Mouse (Mus musculus): ENCODE results near the gene H2al2a. TPM values are rescaled to one million over a fixed set of nuclear protein-coding genes. Genes with fewer than 3 reads are reported as not detected.
A peak's percentile ranks its signal among the peaks of the same experiment; 100 is the strongest.

The H2al2a gene
- polyA plus RNA-seq, 1 experiment from 2014 or later: not detected

- no peak overlapping the region for H3K4me3 ChIP-seq (ENCODE audit: low read length)
- H3K9ac ChIP-seq (ENCODE audit: low read depth, low read length): no peak overlapping the region
- no peak overlapping the region for H3K27ac ChIP-seq (ENCODE audit: low read depth, low read length)
- WGBS: 59% methylated on average over 3 of the region's 3 CpGs
- peaks cover 30% of the 10 kb centered on the region for H3K4me1 ChIP-seq (ENCODE audit: control insufficient read depth, insufficient read depth, low read depth, low read length)
- no peaks in the 10 kb centered on the region for H3K36me3 ChIP-seq (ENCODE audit: control insufficient read depth, insufficient read depth, low read length)
- no peak overlapping the region for H3K4me2 ChIP-seq (ENCODE audit: low read length)
- H3K27me3 ChIP-seq (replicated peaks; ENCODE audit: control insufficient read depth, insufficient read depth, low read length): no peaks in the 10 kb centered on the region
- H3K9me3 ChIP-seq (ENCODE audit: control insufficient read depth, low read length): no peaks in the 10 kb centered on the region
- no peak for ATAC-seq
Measured at GRCm38 (mm10) chr2:18038141-18038752, 41.5 kb upstream of the H2al2a start.

GRCm38 (mm10) chr2:18037491-18037890, 40.7 kb upstream of the H2al2a start, which contains the start of gene A930004D18Rik:
Gene A930004D18Rik, minus strand, starts transcription at chr2:18037737.
- Histone ChIP-seq H3K9ac (ENCODE audit: low read depth, low read length) (no peak within 1 kb of the TSS), H3K36me3 (ENCODE audit: control insufficient read depth, insufficient read depth, low read length) (no peaks in the 10 kb centered on the region), H3K27ac (ENCODE audit: low read depth, low read length) (no peak within 1 kb of the TSS), H3K27me3 (replicated peaks; ENCODE audit: control insufficient read depth, insufficient read depth, low read length) (no peaks in the 10 kb centered on the region), H3K4me2 (ENCODE audit: low read length) (no peak within 1 kb of the TSS), H3K9me3 (ENCODE audit: control insufficient read depth, low read length) (no peaks in the 10 kb centered on the region), H3K4me1 (ENCODE audit: control insufficient read depth, insufficient read depth, low read depth, low read length) (peaks cover 33% of the 10 kb centered on the region), H3K4me3 (ENCODE audit: low read length) (no peak within 1 kb of the TSS)
- 83% methylated on average over 2 of the region's 2 CpGs for WGBS
- no peak for ATAC-seq

GRCm38 (mm10) chr2:18034371-18035250, 37.9 kb upstream of the H2al2a start:
- H3K27me3 ChIP-seq (replicated peaks; ENCODE audit: control insufficient read depth, insufficient read depth, low read length): no peaks in the 10 kb centered on the region
- H3K4me1 ChIP-seq (ENCODE audit: control insufficient read depth, insufficient read depth, low read depth, low read length): peaks cover 16% of the 10 kb centered on the region
- H3K36me3 ChIP-seq (ENCODE audit: control insufficient read depth, insufficient read depth, low read length): no peaks in the 10 kb centered on the region
- WGBS: 52% methylated on average over 10 of the region's 10 CpGs
- H3K27ac ChIP-seq (ENCODE audit: low read depth, low read length): no peak overlapping the region
- no peak overlapping the region for H3K4me3 ChIP-seq (ENCODE audit: low read length)
- no peak overlapping the region for H3K9ac ChIP-seq (ENCODE audit: low read depth, low read length)
- H3K9me3 ChIP-seq (ENCODE audit: control insufficient read depth, low read length): no peaks in the 10 kb centered on the region
- no peak for ATAC-seq
- no peak overlapping the region for H3K4me2 ChIP-seq (ENCODE audit: low read length)

- Histone ChIP-seq H3K27me3 (replicated peaks; ENCODE audit: control insufficient read depth, insufficient read depth, low read length) (no peaks in the 10 kb centered on the region), H3K9ac (ENCODE audit: low read depth, low read length) (no peak overlapping the region; the same call in 1 of the 2 replicates), H3K9me3 (ENCODE audit: control insufficient read depth, low read length) (no peaks in the 10 kb centered on the region), H3K27ac (ENCODE audit: low read depth, low read length) (no peak overlapping the region), H3K4me2 (ENCODE audit: low read length) (no peak overlapping the region), H3K4me3 (ENCODE audit: low read length) (no peak overlapping the region), H3K4me1 (ENCODE audit: control insufficient read depth, insufficient read depth, low read depth, low read length) (peaks cover 11% of the 10 kb centered on the region), H3K36me3 (ENCODE audit: control insufficient read depth, insufficient read depth, low read length) (no peaks in the 10 kb centered on the region)
- 50% methylated on average over 10 of the region's 10 CpGs for WGBS
- ATAC-seq: no peak
Measured at GRCm38 (mm10) chr2:18033166-18034108, 36.7 kb upstream of the H2al2a start.

- no peak for ATAC-seq
- 65% methylated on average over 5 of the region's 5 CpGs for WGBS
- H3K4me2 ChIP-seq (ENCODE audit: low read length): no peak overlapping the region; the same call in 1 of the 2 replicates
Measured at GRCm38 (mm10) chr2:18032538-18032895, 35.8 kb upstream of the H2al2a start.

GRCm38 (mm10) chr2:18031831-18032537, 35.2 kb upstream of the H2al2a start:
- 7% methylated on average over 26 of the region's 34 CpGs for WGBS
- Histone ChIP-seq H3K9me3 (ENCODE audit: control insufficient read depth, low read length) (no peaks in the 10 kb centered on the region), H3K4me3 (ENCODE audit: low read length) (peak overlapping the region; percentile 33), H3K27ac (ENCODE audit: low read depth, low read length) (no peak overlapping the region), H3K36me3 (ENCODE audit: control insufficient read depth, insufficient read depth, low read length) (no peaks in the 10 kb centered on the region), H3K4me2 (ENCODE audit: low read length) (peak overlapping the region; percentile 71), H3K27me3 (replicated peaks; ENCODE audit: control insufficient read depth, insufficient read depth, low read length) (no peaks in the 10 kb centered on the region), H3K4me1 (ENCODE audit: control insufficient read depth, insufficient read depth, low read depth, low read length) (peaks cover 14% of the 10 kb centered on the region), H3K9ac (ENCODE audit: low read depth, low read length) (peak overlapping the region; percentile 66)
- no peak for ATAC-seq

More at GRCm38 (mm10) chr2:18032538-18032895, 35.8 kb upstream of the H2al2a start:
- H3K9ac ChIP-seq (ENCODE audit: low read depth, low read length): no peak overlapping the region
- H3K4me1 ChIP-seq (ENCODE audit: control insufficient read depth, insufficient read depth, low read depth, low read length): peaks cover 11% of the 10 kb centered on the region
- H3K9me3 ChIP-seq (ENCODE audit: control insufficient read depth, low read length): no peaks in the 10 kb centered on the region
- H3K4me3 ChIP-seq (ENCODE audit: low read length): no peak overlapping the region
- no peaks in the 10 kb centered on the region for H3K27me3 ChIP-seq (replicated peaks; ENCODE audit: control insufficient read depth, insufficient read depth, low read length)
- H3K36me3 ChIP-seq (ENCODE audit: control insufficient read depth, insufficient read depth, low read length): no peaks in the 10 kb centered on the region
- H3K27ac ChIP-seq (ENCODE audit: low read depth, low read length): no peak overlapping the region

GRCm38 (mm10) chr2:18031271-18031821, 34.6 kb upstream of the H2al2a start:
- Histone ChIP-seq H3K4me1 (ENCODE audit: control insufficient read depth, insufficient read depth, low read depth, low read length) (peaks cover 19% of the 10 kb centered on the region), H3K27ac (ENCODE audit: low read depth, low read length) (no peak overlapping the region), H3K9me3 (ENCODE audit: control insufficient read depth, low read length) (no peaks in the 10 kb centered on the region), H3K4me3 (ENCODE audit: low read length) (peak overlapping the region; percentile 33), H3K36me3 (ENCODE audit: control insufficient read depth, insufficient read depth, low read length) (no peaks in the 10 kb centered on the region), H3K4me2 (ENCODE audit: low read length) (peak overlapping the region; percentile 71), H3K27me3 (replicated peaks; ENCODE audit: control insufficient read depth, insufficient read depth, low read length) (no peaks in the 10 kb centered on the region), H3K9ac (ENCODE audit: low read depth, low read length) (peak overlapping the region; percentile 66)
- WGBS: 8% methylated on average over 26 of the region's 26 CpGs
- ATAC-seq: no peak

GRCm38 (mm10) chr2:18030581-18030980, 33.8 kb upstream of the H2al2a start:
- H3K9me3 ChIP-seq (ENCODE audit: control insufficient read depth, low read length): no peaks in the 10 kb centered on the region
- no peak for ATAC-seq
- no peak overlapping the region for H3K9ac ChIP-seq (ENCODE audit: low read depth, low read length)
- WGBS: 53% methylated on average over 8 of the region's 8 CpGs
- H3K4me2 ChIP-seq (ENCODE audit: low read length): no peak overlapping the region
- H3K27ac ChIP-seq (ENCODE audit: low read depth, low read length): no peak overlapping the region
- H3K4me1 ChIP-seq (ENCODE audit: control insufficient read depth, insufficient read depth, low read depth, low read length): peaks cover 22% of the 10 kb centered on the region
- H3K4me3 ChIP-seq (ENCODE audit: low read length): no peak overlapping the region
- H3K36me3 ChIP-seq (ENCODE audit: control insufficient read depth, insufficient read depth, low read length): no peaks in the 10 kb centered on the region
- H3K27me3 ChIP-seq (replicated peaks; ENCODE audit: control insufficient read depth, insufficient read depth, low read length): no peaks in the 10 kb centered on the region
